Mouse (Mus musculus): Measurements from ENCODE around the gene Vmn1r74.
"Not testable (repeated sequence)": the region's sequence is repeated elsewhere in the genome, so short reads cannot be mapped to it uniquely, and the experiment has no call there.

The Vmn1r74 gene

GRCm38 (mm10) chr7:11833680-11834079 is at the start of gene Vmn1r74:
Gene Vmn1r74 (plus strand): TSS chr7:11833980.
- no peak for DNase-seq (ENCODE audit: low spot score)

- DNase-seq (ENCODE audit: low spot score) = no peak
These were observed 20.0 kb upstream of the Vmn1r74 start for GRCm38 (mm10) chr7:11813751-11814150.

- DNase-seq (ENCODE audit: low spot score) = no peak
These were observed 11.6 kb upstream of the Vmn1r74 start for GRCm38 (mm10) chr7:11822166-11822565.

GRCm38 (mm10) chr7:11823246-11823645 is 10.5 kb upstream of the Vmn1r74 start:
- not testable (repeated sequence) for DNase-seq (ENCODE audit: low spot score)

- DNase-seq (ENCODE audit: low spot score) = no peak
These were observed 40.5 kb downstream of the Vmn1r74 start, which contains the start of gene Vmn1r75 for GRCm38 (mm10) chr7:11874330-11874729. Gene Vmn1r75 (plus strand): TSS chr7:11874630.

All from retina, embryonic 14.5 days (tissue).